Mouse (Mus musculus) forebrain, postnatal 0 days (tissue): ENCODE results near the gene Lrg1. TPM values are rescaled to one million over a fixed set of nuclear protein-coding genes. Genes with fewer than 3 reads are reported as not detected.

Experiments used
- ATAC-seq: fragments of 200-750 bp; cut with Nextera tagmentation; 2 replicates; pipeline ENCODE4 v1.8.0; 2017; ENCODE audit warnings: mild to moderate bottlenecking, moderate library complexity
- DNase-seq: peaks from one replicate; pipeline ENCODE4 v3.0.0-alpha.2; 2015
- H3K27ac ChIP-seq: fragments of 300-500 bp; sonication (generic); 2 replicates; pipeline ENCODE4 v1.5.1; 2014; ENCODE audit warnings: low read depth, mild to moderate bottlenecking, antibody characterized with exemption, low read length, moderate library complexity, mixed read lengths
- H3K27me3 ChIP-seq: fragments of 300-500 bp; sonication (generic); 2 replicates; pipeline ENCODE4 v1.6.1; 2014; ENCODE audit warnings: mild to moderate bottlenecking, low read length, mixed read lengths; ENCODE audit not compliant: insufficient read depth
- H3K36me3 ChIP-seq: fragments of 300-500 bp; sonication (generic); 2 replicates; pipeline ENCODE4 v1.6.1; 2014; ENCODE audit warnings: mild to moderate bottlenecking, moderate library complexity; ENCODE audit not compliant: insufficient read depth
- H3K4me1 ChIP-seq: fragments of 300-500 bp; sonication (generic); 2 replicates; pipeline ENCODE4 v1.6.1; 2014; ENCODE audit warnings: antibody characterized with exemption; ENCODE audit not compliant: insufficient read depth
- H3K4me2 ChIP-seq: fragments of 300-500 bp; sonication (generic); 2 replicates; pipeline ENCODE4 v1.6.1; 2014; ENCODE audit warnings: low read depth, mild to moderate bottlenecking, moderate library complexity
- H3K4me3 ChIP-seq: fragments of 300-500 bp; sonication (generic); 2 replicates; pipeline ENCODE4 v1.5.1; 2014; ENCODE audit warnings: low read depth, low read length, mixed read lengths
- H3K9ac ChIP-seq: fragments of 300-500 bp; sonication (generic); 2 replicates; pipeline ENCODE4 v1.6.1; 2014; ENCODE audit warnings: mild to moderate bottlenecking
- H3K9me3 ChIP-seq: fragments of 300-500 bp; sonication (generic); 2 replicates; pipeline ENCODE4 v1.6.1; 2016; ENCODE audit warnings: low read length
- CTCF ChIP-seq: sonication (generic); IDR thresholded peaks from 2 replicates; pipeline ENCODE4 v1.5.1; 2016; ENCODE audit warnings: antibody characterized with exemption, control low read depth, low read depth
- WGBS: fragments of 180-500 bp; shearing (Covaris S2); extraction: QIAGEN DNeasy Blood & Tissue Kit; methylation state at CpG from one replicate; pipeline ENCODE4 v1.1.7; 2014; 5-methylcytosine and 5-hydroxymethylcytosine counted together
- polyA plus RNA-seq: library from polyadenylated mRNA; unstranded; fragments of >200 nt; fragmentation: Nextera tagmentation; extraction: Ambion mirVana; gene quantifications from 2 replicates; pipeline ENCODE4 v1.2.1, GENCODE M21; 2015
- total RNA-seq: library from RNA; depleted of rRNA; stranded (reverse); fragments of >200 nt; gene quantifications from 2 replicates; pipeline ENCODE4 v1.2.3, GENCODE M21; 2014

The Lrg1 gene
- total and polyA plus RNA-seq, 2 experiments from 2014 or later: 0.46 TPM; not detected in 1

GRCm38 (mm10) chr17:56103465-56104285 lies 18.1 kb downstream of the Lrg1 start:
- Histone ChIP-seq H3K4me3 (no peak overlapping the region), H3K27me3 (no peaks in the 10 kb centered on the region), H3K4me2 (no peak overlapping the region), H3K36me3 (peaks cover 56% of the 10 kb centered on the region), H3K9me3 (no peaks in the 10 kb centered on the region), H3K9ac (no peak overlapping the region), H3K4me1 (no peaks in the 10 kb centered on the region), H3K27ac (no peak overlapping the region)
- TF ChIP-seq CTCF: no peak
- 96% methylated on average over 8 of the region's 8 CpGs for WGBS
- ATAC-seq (no peak), DNase-seq (no peak)

- H3K27ac ChIP-seq: no peak overlapping the region
- H3K9me3 ChIP-seq: no peaks in the 10 kb centered on the region
- no peak for TF ChIP-seq CTCF
- ATAC-seq: no peak
- 96% methylated on average over 9 of the region's 9 CpGs for WGBS
- no peak overlapping the region for H3K4me2 ChIP-seq
- no peak overlapping the region for H3K9ac ChIP-seq
- peaks cover 60% of the 10 kb centered on the region for H3K36me3 ChIP-seq
- no peaks in the 10 kb centered on the region for H3K4me1 ChIP-seq
- no peak overlapping the region for H3K4me3 ChIP-seq
- no peaks in the 10 kb centered on the region for H3K27me3 ChIP-seq
- no peak for DNase-seq
Observed at GRCm38 (mm10) chr17:56102927-56103326, 18.9 kb downstream of the Lrg1 start.

- no peaks in the 10 kb centered on the region for H3K4me1 ChIP-seq
- DNase-seq (no peak), ATAC-seq (no peak)
- no peak overlapping the region for H3K4me2 ChIP-seq
- H3K9ac ChIP-seq: no peak overlapping the region
- no peak for TF ChIP-seq CTCF
- WGBS: 93% methylated on average over 5 of the region's 5 CpGs
- H3K27me3 ChIP-seq: no peaks in the 10 kb centered on the region
- H3K4me3 ChIP-seq: no peak overlapping the region
- no peaks in the 10 kb centered on the region for H3K9me3 ChIP-seq
- no peak overlapping the region for H3K27ac ChIP-seq
- H3K36me3 ChIP-seq: peaks cover 68% of the 10 kb centered on the region
Observed at GRCm38 (mm10) chr17:56102158-56102557, 19.6 kb downstream of the Lrg1 start.

- DNase-seq (no peak), ATAC-seq (no peak)
- H3K4me1 ChIP-seq: no peaks in the 10 kb centered on the region
- 87% methylated on average over 3 of the region's 3 CpGs for WGBS
- H3K36me3 ChIP-seq: peaks cover 81% of the 10 kb centered on the region
- no peak for TF ChIP-seq CTCF
- no peak overlapping the region for H3K4me3 ChIP-seq
- H3K9ac ChIP-seq: no peak overlapping the region
- no peak overlapping the region for H3K4me2 ChIP-seq
- no peak overlapping the region for H3K27ac ChIP-seq
- no peaks in the 10 kb centered on the region for H3K27me3 ChIP-seq
- no peaks in the 10 kb centered on the region for H3K9me3 ChIP-seq
Observed at GRCm38 (mm10) chr17:56100811-56101210, 21.0 kb downstream of the Lrg1 start.

GRCm38 (mm10) chr17:56098711-56099572 lies 22.9 kb downstream of the Lrg1 start:
- Histone ChIP-seq H3K9me3 (no peaks in the 10 kb centered on the region), H3K9ac (no peak overlapping the region), H3K36me3 (peaks cover 85% of the 10 kb centered on the region), H3K4me2 (no peak overlapping the region), H3K27ac (no peak overlapping the region), H3K27me3 (no peaks in the 10 kb centered on the region), H3K4me1 (no peaks in the 10 kb centered on the region), H3K4me3 (no peak overlapping the region)
- no peak for ATAC-seq
- DNase-seq: no peak
- peak; percentile 14; the same call in 1 of the 2 replicates for TF ChIP-seq CTCF
- WGBS: 90% methylated on average over 15 of the region's 15 CpGs

- no peak for TF ChIP-seq CTCF
- no peaks in the 10 kb centered on the region for H3K4me1 ChIP-seq
- ATAC-seq (no peak), DNase-seq (no peak)
- H3K9me3 ChIP-seq: no peaks in the 10 kb centered on the region
- no peak overlapping the region for H3K9ac ChIP-seq
- H3K36me3 ChIP-seq: peaks cover 81% of the 10 kb centered on the region
- H3K27ac ChIP-seq: no peak overlapping the region
- H3K4me2 ChIP-seq: no peak overlapping the region
- no peaks in the 10 kb centered on the region for H3K27me3 ChIP-seq
- no peak overlapping the region for H3K4me3 ChIP-seq
- WGBS: 93% methylated on average over 8 of the region's 8 CpGs
Observed at GRCm38 (mm10) chr17:56098180-56098579, 23.6 kb downstream of the Lrg1 start.

DNA sequence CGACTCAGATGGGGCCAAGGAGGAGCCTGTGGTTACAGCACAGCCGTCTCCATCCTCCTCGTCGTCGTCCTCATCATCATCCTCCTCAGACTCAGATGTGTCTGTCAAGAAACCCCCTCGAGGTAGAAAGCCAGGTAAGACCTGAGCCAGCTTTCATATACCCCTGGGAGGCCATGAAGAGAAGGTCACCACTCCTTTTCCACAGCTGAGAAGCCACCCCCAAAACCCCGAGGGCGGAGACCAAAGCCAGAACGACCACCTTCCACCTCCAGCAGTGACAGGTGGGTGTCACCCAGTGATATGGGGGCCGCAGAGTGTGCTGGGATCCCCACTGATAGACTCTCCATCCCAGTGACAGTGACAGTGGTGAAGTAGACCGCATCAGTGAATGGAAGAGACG lies 24.9 kb downstream of the Lrg1 start:
- TF ChIP-seq CTCF: no peak
- Histone ChIP-seq H3K4me1 (no peaks in the 10 kb centered on the region), H3K4me3 (no peak overlapping the region), H3K9me3 (no peaks in the 10 kb centered on the region), H3K9ac (no peak overlapping the region), H3K27ac (no peak overlapping the region), H3K27me3 (no peaks in the 10 kb centered on the region), H3K4me2 (no peak overlapping the region), H3K36me3 (peaks cover 76% of the 10 kb centered on the region)
- ATAC-seq (no peak), DNase-seq (no peak)
- WGBS: 90% methylated on average over 12 of the region's 12 CpGs
